Mouse (Mus musculus): ENCODE data around the gene Olfr1411. TPM values are rescaled to one million over a fixed set of nuclear protein-coding genes. Genes with fewer than 3 reads are reported as not detected.

Gene Olfr1411
- not detected in 2 replicates for polyA plus RNA-seq (2015; fragmentation: Nextera tagmentation; extraction: Ambion mirVana)

DNA sequence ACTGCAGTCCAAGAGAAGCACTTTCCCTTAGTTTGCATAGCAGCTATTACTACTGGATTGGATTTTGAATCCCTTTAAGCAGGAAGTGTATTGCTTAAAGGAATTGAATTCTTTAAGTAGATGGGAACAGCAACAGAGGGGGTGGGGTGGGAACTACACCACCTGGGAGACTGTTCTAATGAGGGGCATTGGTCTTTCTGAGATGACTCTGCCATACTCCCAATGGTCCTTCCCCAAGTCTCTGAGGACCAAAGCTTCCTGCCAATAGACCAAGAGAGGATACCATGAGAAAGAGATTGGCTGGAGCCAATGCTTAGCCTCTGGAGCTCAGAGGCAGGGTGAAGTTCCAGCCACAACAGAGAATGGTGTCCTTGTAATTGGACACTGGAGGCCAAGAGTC lies at the start of gene Olfr1411:
Olfr1411 (plus strand) TSS at position 301 of the 400 bp plus-strand sequence.
- H3K27me3 ChIP-seq = no peaks in the 10 kb centered on the region
- H3K4me3 ChIP-seq (replicated peaks) = no peak within 1 kb of the TSS
- no peak within 1 kb of the TSS for H3K27ac ChIP-seq

DNA sequence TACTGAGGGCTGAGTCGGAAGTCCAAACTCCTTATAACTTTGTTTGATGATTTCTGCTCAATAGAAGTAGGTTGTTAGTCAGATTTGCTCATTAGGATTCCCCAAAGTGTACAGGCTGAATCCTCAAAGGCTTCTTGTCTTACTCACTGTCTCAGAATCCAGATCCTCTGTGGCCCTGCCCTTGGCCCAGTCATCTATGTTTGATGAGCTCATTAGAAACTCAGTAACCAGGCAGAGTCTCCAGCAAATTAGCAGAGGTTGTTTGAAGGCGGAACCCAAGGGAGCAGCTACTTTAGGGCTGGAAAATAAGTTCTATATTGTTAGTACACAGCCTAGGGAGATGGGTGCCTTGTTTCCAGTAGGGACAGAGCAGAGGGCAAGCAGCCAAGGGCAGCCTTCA lies 48.3 kb upstream of the Olfr1411 start:
- Histone ChIP-seq H3K4me3 (replicated peaks) (no peak overlapping the region), H3K27me3 (no peaks in the 10 kb centered on the region), H3K4me2 (replicated peaks) (no peak overlapping the region), H3K36me3 (no peaks in the 10 kb centered on the region), H3K27ac (no peak overlapping the region), H3K4me1 (replicated peaks) (no peaks in the 10 kb centered on the region), H3K9ac (replicated peaks) (no peak overlapping the region), H3K9me3 (no peaks in the 10 kb centered on the region)
- 78% methylated on average over 2 of the region's 2 CpGs for WGBS
- no peak for ATAC-seq

More for the DNA sequence above, at the start of gene Olfr1411:
- H3K4me1 ChIP-seq (replicated peaks) = no peaks in the 10 kb centered on the region
- H3K9me3 ChIP-seq = no peaks in the 10 kb centered on the region
- no peaks in the 10 kb centered on the region for H3K36me3 ChIP-seq
- ATAC-seq = no peak
- no peak within 1 kb of the TSS for H3K9ac ChIP-seq (replicated peaks)
- H3K4me2 ChIP-seq (replicated peaks) = no peak within 1 kb of the TSS

DNA sequence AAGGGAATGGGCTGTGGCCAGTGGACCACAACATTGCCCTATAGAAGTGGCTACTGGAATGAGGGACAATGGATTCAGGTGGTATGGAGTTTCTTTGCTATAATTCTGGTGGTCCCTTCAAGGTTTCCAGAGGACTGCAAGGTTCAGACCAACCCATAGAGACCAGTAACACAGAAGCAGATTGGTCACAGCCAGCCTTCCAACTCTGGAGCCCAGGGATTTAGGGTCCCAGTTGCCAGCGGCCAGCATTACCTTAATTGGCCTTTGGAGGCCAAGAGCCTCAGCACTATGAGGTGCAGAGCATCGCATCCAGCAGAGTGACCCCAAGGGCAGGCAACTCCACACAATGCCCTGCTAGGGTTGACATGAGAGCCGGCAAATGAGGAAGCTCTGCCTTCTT lies 23.2 kb upstream of the Olfr1411 start, which contains the start of gene Olfr1413:
Olfr1413 (plus strand) TSS at position 301 of the 400 bp plus-strand sequence.
- H3K4me3 ChIP-seq (replicated peaks) = no peak within 1 kb of the TSS
- 85% methylated on average over 3 of the region's 3 CpGs for WGBS
- no peak for ATAC-seq

DNA sequence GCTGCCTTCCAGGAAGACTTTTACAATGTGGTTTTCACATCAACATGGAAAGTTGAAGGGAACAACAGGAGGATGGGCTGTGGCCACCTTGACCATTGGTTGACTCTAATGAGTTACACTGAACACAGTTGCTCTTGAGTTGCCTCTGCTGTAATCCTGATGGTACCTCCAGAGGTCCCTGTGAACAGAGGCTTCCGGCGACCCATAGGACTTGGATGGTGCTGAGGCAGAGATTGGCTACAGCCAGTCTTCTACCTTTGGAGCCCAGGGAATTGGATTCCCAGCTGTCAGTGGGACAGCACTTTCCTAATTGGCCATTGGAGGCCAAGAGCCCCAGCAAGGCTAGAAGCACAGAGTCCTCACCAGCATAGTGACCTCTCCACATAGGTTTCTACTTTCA lies 8.7 kb upstream of the Olfr1411 start, which contains the start of gene Olfr1412:
Olfr1412 (plus strand) TSS at position 301 of the 400 bp plus-strand sequence.
- Histone ChIP-seq H3K4me2 (replicated peaks) (no peak within 1 kb of the TSS), H3K9ac (replicated peaks) (no peak within 1 kb of the TSS), H3K27ac (no peak within 1 kb of the TSS), H3K4me3 (replicated peaks) (no peak within 1 kb of the TSS), H3K27me3 (no peaks in the 10 kb centered on the region), H3K4me1 (replicated peaks) (no peaks in the 10 kb centered on the region), H3K36me3 (no peaks in the 10 kb centered on the region), H3K9me3 (no peaks in the 10 kb centered on the region)
- WGBS = 90% methylated on average over 2 of the region's 2 CpGs
- no peak for ATAC-seq

More for the DNA sequence above, 23.2 kb upstream of the Olfr1411 start, which contains the start of gene Olfr1413:
- no peak within 1 kb of the TSS for H3K4me2 ChIP-seq (replicated peaks)
- no peak within 1 kb of the TSS for H3K27ac ChIP-seq
- H3K9ac ChIP-seq (replicated peaks) = no peak within 1 kb of the TSS
- no peaks in the 10 kb centered on the region for H3K27me3 ChIP-seq
- H3K9me3 ChIP-seq = no peaks in the 10 kb centered on the region
- H3K4me1 ChIP-seq (replicated peaks) = no peaks in the 10 kb centered on the region
- no peaks in the 10 kb centered on the region for H3K36me3 ChIP-seq

DNA sequence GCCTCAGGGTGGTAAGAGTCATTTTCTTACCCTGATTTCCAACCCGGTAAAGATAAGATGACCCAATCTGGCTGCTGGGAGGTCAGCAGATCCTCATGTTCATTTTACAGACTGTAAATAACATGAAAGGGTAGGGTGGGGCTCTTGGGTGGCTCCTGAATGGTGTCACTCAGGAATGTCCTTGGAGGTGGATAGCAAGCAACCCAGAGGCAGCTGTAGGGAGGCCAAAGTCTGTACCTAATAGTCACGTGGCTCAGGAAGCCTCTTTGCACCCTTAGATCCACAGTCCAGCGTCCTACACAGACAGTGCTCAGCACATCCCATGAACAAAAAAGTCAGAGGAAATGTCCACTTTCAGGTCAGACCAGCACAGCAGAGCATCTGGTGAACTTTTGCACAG lies 1.8 kb downstream of the Olfr1411 start:
- whole genome bisulfite sequencing = 88% methylated on average over 3 of the region's 3 CpGs
- Histone ChIP-seq H3K27me3 (no peaks in the 10 kb centered on the region), H3K36me3 (no peaks in the 10 kb centered on the region), H3K4me3 (replicated peaks) (no peak overlapping the region), H3K4me2 (replicated peaks) (no peak overlapping the region), H3K9ac (replicated peaks) (no peak overlapping the region), H3K4me1 (replicated peaks) (no peaks in the 10 kb centered on the region), H3K27ac (no peak overlapping the region), H3K9me3 (no peaks in the 10 kb centered on the region)
- no peak for ATAC-seq

DNA sequence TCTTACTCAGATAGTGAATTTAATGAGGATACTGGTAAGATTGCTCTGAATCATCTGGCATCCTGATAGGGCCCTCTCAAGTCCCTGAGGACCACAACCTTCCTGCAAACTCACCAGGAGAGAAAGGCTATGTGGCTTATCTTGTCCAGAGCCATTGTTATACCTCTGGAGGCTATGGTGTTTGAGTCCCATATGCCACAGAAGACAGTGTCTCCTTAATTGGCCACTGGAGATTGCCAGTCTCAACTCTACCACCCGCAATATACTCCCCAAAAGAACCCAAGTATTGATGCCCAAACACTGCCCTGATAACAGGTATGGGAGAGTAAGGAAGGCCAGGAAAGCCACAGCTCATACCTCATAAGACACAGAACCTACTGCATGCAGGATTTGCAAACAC lies 11.3 kb downstream of the Olfr1411 start, which contains the start of gene Olfr1410:
Olfr1410 (plus strand) TSS at position 301 of the 400 bp plus-strand sequence.
- no peak for ATAC-seq
- Histone ChIP-seq H3K4me1 (replicated peaks) (no peaks in the 10 kb centered on the region), H3K27ac (no peak within 1 kb of the TSS), H3K36me3 (no peaks in the 10 kb centered on the region), H3K9ac (replicated peaks) (no peak within 1 kb of the TSS), H3K9me3 (no peaks in the 10 kb centered on the region), H3K4me3 (replicated peaks) (no peak within 1 kb of the TSS), H3K4me2 (replicated peaks) (no peak within 1 kb of the TSS), H3K27me3 (no peaks in the 10 kb centered on the region)
- 94% methylated on average over 1 of the region's 1 CpGs for WGBS

DNA sequence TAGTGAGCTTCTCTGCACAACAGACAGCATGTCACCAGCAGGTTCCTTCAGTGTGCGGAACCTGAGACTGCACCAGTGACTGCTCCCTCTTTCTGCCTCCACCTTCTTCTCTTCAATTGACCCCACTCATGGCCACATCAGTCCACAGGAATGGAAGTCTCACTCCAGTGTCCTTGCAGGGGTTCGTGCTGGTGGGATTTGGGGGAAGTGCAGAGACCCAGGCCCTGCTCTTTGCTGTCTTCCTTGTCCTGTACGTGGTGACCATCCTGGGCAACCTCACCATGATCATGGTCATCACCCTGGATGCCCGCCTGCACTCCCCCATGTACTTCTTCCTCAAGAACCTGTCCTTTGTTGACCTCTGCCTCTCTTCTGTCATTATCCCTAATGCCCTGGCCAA lies 13.5 kb downstream of the Olfr1411 start:
- H3K4me2 ChIP-seq (replicated peaks) = no peak overlapping the region
- no peak overlapping the region for H3K4me3 ChIP-seq (replicated peaks)
- H3K27ac ChIP-seq = no peak overlapping the region
- peaks cover 7% of the 10 kb centered on the region; the same call in 1 of the 2 replicates for H3K27me3 ChIP-seq
- H3K9ac ChIP-seq (replicated peaks) = no peak overlapping the region
- no peaks in the 10 kb centered on the region for H3K9me3 ChIP-seq
- WGBS = 80% methylated on average over 4 of the region's 4 CpGs
- ATAC-seq = no peak
- no peaks in the 10 kb centered on the region for H3K4me1 ChIP-seq (replicated peaks)
- H3K36me3 ChIP-seq = no peaks in the 10 kb centered on the region

DNA sequence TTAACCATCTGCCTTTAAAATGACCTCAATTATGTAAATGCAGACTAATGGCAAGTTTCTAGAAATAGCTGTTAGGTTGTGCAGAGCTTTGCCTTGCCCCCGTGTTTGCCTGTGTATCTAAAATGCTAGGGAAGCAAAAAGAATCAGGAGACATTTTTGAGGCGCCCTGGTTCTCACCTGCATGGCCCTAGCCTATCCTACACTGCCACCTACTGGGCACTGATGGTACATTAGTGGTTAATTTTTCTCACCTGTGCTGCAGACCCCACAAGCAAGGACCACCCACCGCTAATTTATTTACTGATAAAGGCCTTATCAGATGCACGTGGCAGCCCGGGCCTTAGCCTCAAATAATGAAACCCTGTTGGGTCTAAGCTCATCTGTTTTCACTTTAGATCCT lies 16.8 kb downstream of the Olfr1411 start:
- Histone ChIP-seq H3K9me3 (no peaks in the 10 kb centered on the region), H3K4me1 (replicated peaks) (peaks cover 7% of the 10 kb centered on the region; the same call in 1 of the 2 replicates), H3K9ac (replicated peaks) (no peak overlapping the region), H3K36me3 (no peaks in the 10 kb centered on the region), H3K4me2 (replicated peaks) (no peak overlapping the region), H3K4me3 (replicated peaks) (no peak overlapping the region), H3K27me3 (peaks cover 7% of the 10 kb centered on the region; the same call in 1 of the 2 replicates), H3K27ac (no peak overlapping the region)
- WGBS = 8% methylated on average over 5 of the region's 5 CpGs
- no peak; the same call in 1 of the 2 replicates for ATAC-seq

DNA sequence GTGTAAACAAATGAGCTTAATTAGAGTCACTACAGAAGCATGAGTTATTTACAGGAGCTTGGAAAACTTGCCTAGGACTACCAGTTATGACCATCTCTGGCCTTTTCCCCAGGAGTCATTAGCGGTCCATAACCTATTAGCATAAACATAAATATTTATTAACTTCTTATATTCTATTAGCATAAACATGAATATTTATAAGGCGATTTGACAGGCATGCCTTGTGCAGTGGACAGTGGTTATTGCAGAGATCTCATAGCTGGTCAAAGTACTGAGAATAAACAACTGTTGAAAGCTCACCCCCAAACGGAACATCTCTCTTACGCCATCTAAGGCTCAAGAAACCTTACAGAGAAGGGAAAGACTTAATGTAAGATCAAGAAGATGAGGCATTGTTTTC lies 19.0 kb downstream of the Olfr1411 start:
- ATAC-seq = peak; percentile 55; the same call in 1 of the 2 replicates
- Histone ChIP-seq H3K27me3 (peaks cover 7% of the 10 kb centered on the region; the same call in 1 of the 2 replicates), H3K9ac (replicated peaks) (no peak overlapping the region), H3K4me3 (replicated peaks) (no peak overlapping the region), H3K36me3 (no peaks in the 10 kb centered on the region), H3K4me2 (replicated peaks) (no peak overlapping the region), H3K27ac (no peak overlapping the region), H3K4me1 (replicated peaks) (peaks cover 7% of the 10 kb centered on the region; the same call in 1 of the 2 replicates), H3K9me3 (no peaks in the 10 kb centered on the region)
- WGBS = 36% methylated on average over 4 of the region's 4 CpGs

DNA sequence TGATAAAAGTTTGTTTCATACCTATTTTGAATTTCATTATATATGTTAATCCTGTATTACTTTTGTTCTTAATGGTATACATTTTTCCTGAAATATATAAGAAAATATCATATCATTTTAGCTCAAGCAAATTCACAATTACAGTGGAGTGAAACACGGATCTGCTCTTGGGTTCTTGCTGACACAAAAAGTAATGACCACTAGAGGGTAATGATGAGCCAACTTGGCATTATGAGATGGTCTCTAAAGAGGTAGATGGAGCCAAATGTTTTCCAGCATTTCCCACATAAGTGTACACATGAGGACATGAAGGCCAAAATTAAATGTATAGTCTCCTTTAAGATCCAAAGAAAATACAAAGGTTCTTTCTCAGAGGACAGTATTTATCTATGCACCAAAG lies 20.3 kb downstream of the Olfr1411 start:
- H3K36me3 ChIP-seq = no peaks in the 10 kb centered on the region
- H3K4me2 ChIP-seq (replicated peaks) = no peak overlapping the region
- no peaks in the 10 kb centered on the region for H3K9me3 ChIP-seq
- ATAC-seq = no peak
- peaks cover 7% of the 10 kb centered on the region; the same call in 1 of the 2 replicates for H3K27me3 ChIP-seq
- H3K4me3 ChIP-seq (replicated peaks) = no peak overlapping the region
- no peak overlapping the region for H3K9ac ChIP-seq (replicated peaks)
- H3K27ac ChIP-seq = no peak overlapping the region
- 11% methylated on average over 1 of the region's 1 CpGs for WGBS
- H3K4me1 ChIP-seq (replicated peaks) = peaks cover 7% of the 10 kb centered on the region; the same call in 1 of the 2 replicates

DNA sequence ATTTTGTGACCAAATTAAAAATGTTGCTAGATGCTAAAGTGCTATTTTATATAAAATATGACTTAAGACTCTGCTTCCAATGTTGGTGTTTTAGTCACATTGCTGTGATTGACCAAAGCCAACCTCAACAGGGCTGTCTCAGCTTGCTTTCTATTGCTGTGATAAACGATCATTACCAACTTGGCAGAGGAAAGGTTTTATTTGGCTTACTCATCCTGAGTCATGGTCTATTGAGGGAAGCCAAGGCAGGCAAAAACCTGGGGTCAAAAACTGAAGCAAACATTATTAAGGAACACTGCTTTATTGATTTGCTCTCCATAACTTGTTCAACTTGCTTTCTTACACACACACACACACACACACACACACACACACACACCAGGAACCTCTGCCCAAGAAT lies 21.8 kb downstream of the Olfr1411 start:
- Histone ChIP-seq H3K36me3 (no peaks in the 10 kb centered on the region), H3K27me3 (peaks cover 7% of the 10 kb centered on the region; the same call in 1 of the 2 replicates), H3K4me2 (replicated peaks) (no peak overlapping the region), H3K4me3 (replicated peaks) (no peak overlapping the region), H3K4me1 (replicated peaks) (peaks cover 7% of the 10 kb centered on the region; the same call in 1 of the 2 replicates), H3K9me3 (no peaks in the 10 kb centered on the region), H3K9ac (replicated peaks) (no peak overlapping the region), H3K27ac (no peak overlapping the region)
- no peak for ATAC-seq
- 78% methylated on average over 1 of the region's 1 CpGs for WGBS

DNA sequence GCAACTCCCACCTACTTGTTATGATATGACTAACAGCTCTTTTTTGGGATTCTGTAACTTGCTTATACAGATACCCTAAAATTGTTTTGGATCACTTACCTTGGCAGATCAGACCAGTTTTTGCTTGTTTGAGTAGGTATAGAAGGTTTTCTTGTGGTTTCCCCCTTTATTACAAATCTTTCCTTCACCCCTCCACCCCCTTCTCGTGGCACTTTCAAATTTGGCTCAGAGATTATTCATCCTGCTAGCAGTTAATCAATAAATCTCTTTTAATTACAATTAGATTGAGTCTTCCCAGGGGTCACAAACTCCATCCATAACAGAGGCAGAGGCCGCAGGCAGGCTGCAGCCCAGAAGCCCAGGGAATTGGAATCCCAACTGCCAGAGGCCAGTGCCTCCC lies 23.3 kb downstream of the Olfr1411 start, which contains the start of gene Olfr12:
Olfr12 (plus strand) TSS at position 301 of the 400 bp plus-strand sequence.
- H3K4me2 ChIP-seq (replicated peaks) = no peak within 1 kb of the TSS

DNA sequence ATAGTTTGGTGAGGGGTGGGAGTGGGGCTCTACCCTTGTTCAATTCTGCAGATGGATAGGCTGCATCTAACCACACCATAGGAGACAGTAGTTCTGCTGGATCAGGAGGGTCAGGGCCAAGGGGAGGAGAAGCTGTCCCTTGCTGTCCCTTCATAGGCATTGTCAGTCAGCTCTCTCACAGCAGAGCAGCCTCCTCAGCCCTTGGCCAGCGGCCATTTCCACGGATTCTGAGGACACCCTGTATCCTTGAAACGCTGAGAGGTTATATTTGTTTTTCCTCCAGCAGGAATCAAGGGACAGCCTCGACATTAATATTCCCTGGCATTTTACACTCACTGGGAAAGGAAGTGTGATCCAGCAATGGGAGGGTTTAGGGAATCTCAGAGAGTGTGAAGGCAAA lies 24.1 kb downstream of the Olfr1411 start:
- peaks cover 3% of the 10 kb centered on the region; the same call in 1 of the 2 replicates for H3K4me1 ChIP-seq (replicated peaks)
- H3K27ac ChIP-seq = no peak overlapping the region
- no peak for ATAC-seq
- no peak overlapping the region for H3K4me3 ChIP-seq (replicated peaks)
- H3K9me3 ChIP-seq = no peaks in the 10 kb centered on the region
- no peaks in the 10 kb centered on the region for H3K27me3 ChIP-seq
- H3K36me3 ChIP-seq = no peaks in the 10 kb centered on the region
- no peak overlapping the region for H3K9ac ChIP-seq (replicated peaks)
- WGBS = 70% methylated on average over 4 of the region's 4 CpGs
- H3K4me2 ChIP-seq (replicated peaks) = no peak overlapping the region

More for the DNA sequence above, 23.3 kb downstream of the Olfr1411 start, which contains the start of gene Olfr12:
- Histone ChIP-seq H3K27ac (no peak within 1 kb of the TSS), H3K27me3 (no peaks in the 10 kb centered on the region), H3K4me1 (replicated peaks) (peaks cover 7% of the 10 kb centered on the region; the same call in 1 of the 2 replicates), H3K9me3 (no peaks in the 10 kb centered on the region), H3K4me3 (replicated peaks) (no peak within 1 kb of the TSS), H3K36me3 (no peaks in the 10 kb centered on the region), H3K9ac (replicated peaks) (no peak within 1 kb of the TSS)
- no peak for ATAC-seq
- 65% methylated on average over 2 of the region's 2 CpGs for WGBS
